Mouse (Mus musculus) MEL (cell line): ENCODE data around the gene Ppp2r5e.

Experiments
- CTCF ChIP-seq, 3 experiments: IDR thresholded peaks in 2 of 3; conservative IDR thresholded peaks in 1 of 3; 2 replicates each; pipeline ENCODE4 v1.5.1; 2011 to 2012; ENCODE audit warnings: low read length in 3 of 3, low read depth in 2 of 3, mild to moderate bottlenecking in 2 of 3, improper control_type of control experiment in 1 of 3, inconsistent platforms in 1 of 3, mixed read lengths in 1 of 3, moderate library complexity in 1 of 3; ENCODE audit not compliant: control insufficient read depth in 1 of 3, insufficient read depth in 1 of 3, poor library complexity in 1 of 3, severe bottlenecking in 1 of 3
- EP300 ChIP-seq, 2 experiments: IDR thresholded peaks; 2 replicates each; pipeline ENCODE4 v1.6.1; 2011; ENCODE audit warnings: improper control_type of control experiment in 2 of 2, low read length in 2 of 2, low read depth in 1 of 2, mild to moderate bottlenecking in 1 of 2
- ETS1 ChIP-seq: IDR thresholded peaks from 2 replicates; pipeline ENCODE4 v1.6.1; 2012; ENCODE audit warnings: low read depth, mild to moderate bottlenecking, inconsistent platforms, low read length, improper control_type of control experiment, moderate library complexity
- HCFC1 ChIP-seq: IDR thresholded peaks from 2 replicates; pipeline ENCODE4 v1.6.1; 2012; ENCODE audit warnings: low read depth, mild to moderate bottlenecking, inconsistent platforms, low read length, improper control_type of control experiment, moderate library complexity
- MAFK ChIP-seq: IDR thresholded peaks from 2 replicates; pipeline ENCODE4 v1.6.1; 2011; ENCODE audit warnings: low read depth, mild to moderate bottlenecking, low read length, improper control_type of control experiment, borderline replicate concordance
- MEF2A ChIP-seq: IDR thresholded peaks from 2 replicates; pipeline ENCODE4 v1.6.1; 2014; ENCODE audit warnings: low read depth, mild to moderate bottlenecking, inconsistent platforms, low read length, improper control_type of control experiment; ENCODE audit not compliant: poor library complexity, insufficient replicate concordance, severe bottlenecking; ENCODE audit errors: extremely low read depth
- MYC ChIP-seq: IDR thresholded peaks from 2 replicates; pipeline ENCODE4 v1.6.1; 2011; ENCODE audit warnings: low read depth, mild to moderate bottlenecking, low read length, improper control_type of control experiment, moderate library complexity
- POLR2A ChIP-seq, 2 experiments: IDR thresholded peaks; 2 replicates each; pipeline ENCODE4 v1.6.1; 2011 to 2012; ENCODE audit warnings: low read length in 2 of 2, mild to moderate bottlenecking in 2 of 2, control low read depth in 1 of 2, improper control_type of control experiment in 1 of 2, low read depth in 1 of 2, moderate library complexity in 1 of 2; ENCODE audit not compliant: control insufficient read depth in 1 of 2, insufficient read depth in 1 of 2, poor library complexity in 1 of 2
- TAL1 ChIP-seq: IDR thresholded peaks from 2 replicates; pipeline ENCODE4 v1.6.1; 2012; ENCODE audit warnings: mild to moderate bottlenecking, inconsistent platforms, low read length, moderate library complexity, mixed read lengths
- ZKSCAN1 ChIP-seq: IDR thresholded peaks from 2 replicates; pipeline ENCODE4 v1.6.1; 2012; ENCODE audit warnings: low read depth, mild to moderate bottlenecking, inconsistent platforms, low read length, improper control_type of control experiment, moderate library complexity
- ZMIZ1 ChIP-seq: IDR thresholded peaks from 2 replicates; pipeline ENCODE4 v1.6.1; 2012; ENCODE audit warnings: low read depth, mild to moderate bottlenecking, inconsistent platforms, low read length, improper control_type of control experiment, moderate library complexity
- ZNF384 ChIP-seq: IDR thresholded peaks from 2 replicates; pipeline ENCODE4 v1.6.1; 2012; ENCODE audit warnings: low read depth, mild to moderate bottlenecking, inconsistent platforms, low read length, improper control_type of control experiment

- TF ChIP-seq POLR2A (IDR thresholded peaks at IDR 0.05; ENCODE audit: control insufficient read depth in 1 of 2, insufficient read depth in 1 of 2, low read depth in 1 of 2, low read length in 2 of 2, poor library complexity in 1 of 2) (no peak), EP300 (IDR thresholded peaks at IDR 0.05; ENCODE audit: low read depth in 1 of 2, low read length in 2 of 2) (no peak), MAFK (no peak), TAL1 (no peak), CTCF (IDR thresholded peaks at IDR 0.05 in 2 of 3, conservative IDR thresholded peaks at IDR 0.05 in 1 of 3; ENCODE audit: control insufficient read depth in 1 of 3, insufficient read depth in 1 of 3, low read depth in 2 of 3, low read length in 3 of 3, poor library complexity in 1 of 3, severe bottlenecking in 1 of 3) (no peak), ZKSCAN1 (no peak), HCFC1 (no peak), ZNF384 (no peak), ZMIZ1 (no peak), MEF2A (no peak), ETS1 (no peak), MYC (no peak)
Observed at GRCm38 (mm10) chr12:75583776-75584175, 12.3 kb downstream of the Ppp2r5e start.
